Mouse (Mus musculus) urinary bladder, adult 18-20 months (tissue): Measurements from ENCODE around the gene Ccsap.

Source experiments
- DNase-seq, 2 experiments: peaks; one replicate each; pipeline ENCODE4 v3.0.0; 2022; ENCODE audit warnings: low spot score in 2 of 2, mixed read lengths in 2 of 2

The Ccsap gene

GRCm38 (mm10) chr8:123859648-123860259 lies at the start of gene Ccsap:
TSS of gene Ccsap (minus strand) at chr8:123860209.
- peak; percentile 4 to 54 for DNase-seq

DNA sequence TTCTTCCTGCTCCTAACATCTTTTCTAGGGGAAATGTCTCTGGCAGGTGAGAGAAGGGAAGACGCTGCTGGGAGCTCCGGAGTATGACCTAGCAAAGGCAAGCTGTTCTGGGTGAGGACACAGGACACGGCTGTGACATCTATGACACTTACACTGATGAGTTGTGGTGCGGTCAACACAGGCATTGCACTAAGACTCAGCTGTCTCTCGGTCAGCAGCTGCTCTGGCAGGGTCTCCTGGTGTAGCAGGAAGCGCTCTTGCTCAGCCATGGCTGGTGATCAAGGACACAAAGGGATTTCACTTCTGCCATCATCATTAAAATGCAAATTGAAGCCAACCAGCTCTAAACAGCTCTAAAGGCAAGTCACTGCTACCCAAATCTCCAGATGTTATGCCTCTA lies 47.6 kb upstream of the Ccsap start:
- DNase-seq, result no peak

GRCm38 (mm10) chr8:123902653-123903052 lies 42.6 kb upstream of the Ccsap start:
- DNase-seq, result no peak

GRCm38 (mm10) chr8:123899366-123899765 lies 39.4 kb upstream of the Ccsap start:
- DNase-seq, result no peak

DNA sequence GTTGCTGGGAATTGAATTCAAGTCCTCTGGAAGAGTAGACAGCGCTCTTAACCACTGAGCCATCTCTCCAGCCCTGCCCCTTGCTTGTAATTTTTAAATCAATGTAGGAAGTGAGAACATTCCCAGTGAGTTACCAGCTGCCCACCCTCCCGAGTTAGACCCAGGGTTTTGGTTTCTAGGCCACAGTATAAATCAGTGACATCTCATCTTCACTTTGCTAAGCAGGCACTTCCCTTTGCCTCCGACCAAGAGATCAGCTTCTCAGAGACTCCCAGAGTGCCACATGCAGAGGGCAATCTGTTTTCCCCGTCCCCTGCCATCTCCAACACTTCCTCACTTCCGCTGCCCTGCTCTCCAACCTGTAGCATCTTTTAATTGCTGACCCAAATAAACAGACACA lies 38.6 kb upstream of the Ccsap start:
- DNase-seq, result no peak

- no peak for DNase-seq
These were observed 36.8 kb upstream of the Ccsap start for GRCm38 (mm10) chr8:123896774-123897173.

DNA sequence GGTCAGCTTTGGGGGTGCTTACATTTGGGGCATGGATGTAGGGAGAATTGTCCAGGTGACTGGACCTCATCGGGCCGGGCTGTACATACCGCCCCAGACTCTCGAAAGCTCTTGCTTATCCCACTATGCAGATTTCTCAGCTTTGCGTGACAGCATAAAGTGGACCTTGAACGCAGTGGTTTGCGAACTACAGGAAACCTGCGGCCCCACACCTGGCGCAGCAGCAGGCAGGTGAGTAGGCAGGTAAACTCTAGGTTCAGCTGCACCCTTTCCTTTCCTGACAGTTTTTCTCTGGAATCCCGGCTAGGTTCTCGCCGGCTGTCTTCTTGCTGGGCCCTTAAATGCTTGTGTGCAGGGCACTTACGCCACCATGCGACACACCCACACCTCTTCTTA lies 36.4 kb upstream of the Ccsap start:
- DNase-seq, result no peak

GRCm38 (mm10) chr8:123895680-123896365 lies 35.8 kb upstream of the Ccsap start:
- no peak for DNase-seq

DNA sequence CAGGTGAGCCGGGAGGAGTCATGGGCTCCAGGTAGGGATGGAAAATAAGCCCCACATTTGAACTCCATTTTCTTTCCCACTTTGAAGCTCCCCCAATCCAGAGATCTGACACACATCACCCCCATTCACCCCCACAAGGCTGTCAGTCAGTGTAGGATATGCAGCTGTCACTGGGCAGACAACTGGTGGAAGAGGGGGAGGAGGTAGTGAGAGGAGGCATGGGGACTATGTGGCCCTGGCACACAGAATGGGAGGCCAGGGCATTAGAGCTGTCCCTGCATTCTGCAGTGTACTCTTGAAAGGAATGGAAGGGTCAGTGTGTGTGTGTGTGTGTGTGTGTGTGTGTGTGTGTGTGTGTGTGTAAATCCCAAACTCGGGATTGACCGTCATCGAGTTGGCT lies 35.2 kb upstream of the Ccsap start:
- no peak for DNase-seq

- DNase-seq, result no peak
These were observed 34.6 kb upstream of the Ccsap start, which contains the start of gene Acta1 for GRCm38 (mm10) chr8:123894502-123895097. TSS of gene Acta1 (minus strand) at chr8:123894751.

GRCm38 (mm10) chr8:123893413-123893812 lies 33.4 kb upstream of the Ccsap start:
- DNase-seq, result no peak

GRCm38 (mm10) chr8:123892586-123893155 lies 32.7 kb upstream of the Ccsap start:
- no peak for DNase-seq

GRCm38 (mm10) chr8:123891883-123892585 lies 32.0 kb upstream of the Ccsap start:
- DNase-seq, result no peak

DNA sequence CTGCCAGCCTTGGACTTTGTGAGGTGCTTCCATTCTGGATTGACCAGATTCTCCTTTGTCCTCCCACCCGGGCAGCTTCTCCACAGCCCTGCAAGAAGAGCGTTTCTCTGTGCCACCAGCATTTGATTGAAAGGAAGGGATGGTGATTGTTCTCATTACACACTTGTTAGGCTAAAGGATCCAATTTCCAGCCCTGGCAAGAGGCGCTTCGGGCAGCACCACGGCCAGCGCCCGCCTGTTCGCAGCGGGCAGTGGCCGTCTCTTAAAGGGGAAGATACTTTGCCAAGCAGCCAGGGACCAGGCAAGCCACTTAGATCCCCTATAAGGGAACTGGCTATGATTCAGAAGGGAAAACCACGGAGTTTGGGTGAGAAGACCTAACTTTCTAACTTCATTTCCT lies 31.3 kb upstream of the Ccsap start:
- peak in 1 of 2 experiments; percentile 15 for DNase-seq

DNA sequence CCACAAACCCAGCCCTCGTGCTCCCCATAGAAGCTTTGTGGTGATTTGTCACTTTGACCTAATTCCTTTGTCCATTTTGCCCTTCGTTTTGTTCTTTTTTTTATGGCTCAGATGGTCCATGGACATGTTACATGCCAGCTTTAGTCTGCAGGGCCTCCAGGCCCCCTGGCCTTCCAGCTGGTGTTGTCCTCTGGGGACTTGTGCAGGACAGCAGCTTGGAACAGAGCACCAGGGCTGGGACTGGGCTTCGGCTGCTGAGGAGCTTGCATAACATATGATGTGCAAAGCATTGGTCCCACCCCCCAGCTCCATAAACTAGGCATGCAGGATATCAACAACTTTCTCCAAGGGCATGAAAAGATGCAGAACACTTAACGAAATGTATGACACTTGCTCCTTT lies 29.8 kb upstream of the Ccsap start:
- DNase-seq, result no peak

- DNase-seq, result no peak
These were observed 27.9 kb upstream of the Ccsap start for GRCm38 (mm10) chr8:123887956-123888355.

GRCm38 (mm10) chr8:123887163-123887562 lies 27.2 kb upstream of the Ccsap start:
- DNase-seq, result no peak

GRCm38 (mm10) chr8:123884721-123885565 lies 24.9 kb upstream of the Ccsap start:
- no peak for DNase-seq

DNA sequence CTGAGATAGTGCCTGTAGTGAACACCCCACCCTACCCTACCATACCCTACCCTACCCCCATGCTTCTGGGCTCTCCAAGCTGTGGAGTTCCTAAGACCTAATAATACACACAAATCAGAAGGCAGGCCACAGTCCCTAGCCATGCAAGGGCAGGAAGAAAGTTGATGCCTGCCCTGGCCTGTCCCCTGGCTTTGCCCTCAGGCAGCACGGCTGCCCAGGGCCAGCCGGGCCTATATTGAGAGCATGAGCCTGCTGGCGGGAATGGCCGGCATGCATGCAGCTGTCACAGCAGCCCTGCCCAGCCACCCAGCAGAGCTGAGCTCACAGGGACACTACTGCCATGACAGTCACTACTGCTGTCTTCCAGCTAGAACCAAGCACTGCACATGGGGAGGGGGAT lies 23.1 kb upstream of the Ccsap start:
- no peak for DNase-seq

- DNase-seq, result no peak
These were observed 22.4 kb upstream of the Ccsap start for GRCm38 (mm10) chr8:123882412-123882811.

GRCm38 (mm10) chr8:123880821-123881350 lies 20.9 kb upstream of the Ccsap start:
- DNase-seq, result no peak
